Mouse (Mus musculus): ENCODE results near the gene Bcl2l11. TPM values are rescaled to one million over a fixed set of nuclear protein-coding genes. Genes with fewer than 3 reads are reported as not detected.

Bcl2l11 gene
- total RNA-seq, 2 experiments from 2014 or later, result 8.4 to 9.1 TPM

DNA sequence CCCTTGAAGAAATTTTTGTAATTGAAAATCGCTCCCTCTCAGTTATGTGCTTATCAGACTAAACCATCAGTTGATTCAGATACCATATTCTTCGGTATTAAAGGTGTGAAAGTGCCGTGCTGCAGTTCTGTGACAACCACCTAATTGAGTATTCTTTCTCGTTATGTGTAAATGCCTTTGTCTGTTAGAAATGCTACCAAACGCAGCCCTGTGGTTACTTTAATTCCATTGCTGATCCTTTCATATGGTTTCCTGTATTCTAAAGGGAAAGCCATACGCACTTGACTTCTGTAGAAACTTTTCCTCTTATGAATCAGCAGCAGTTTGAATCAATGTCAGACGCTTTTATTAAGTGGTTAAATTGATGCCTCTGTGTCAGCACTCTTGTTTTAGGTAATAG is 8.2 kb upstream of the Bcl2l11 start:
- intact Hi-C loops (cut with DNase I), result no loop called here
- Histone ChIP-seq H3K27ac (no peak overlapping the region), H3K4me3 (no peak overlapping the region)
- no peak for TF ChIP-seq CTCF (IDR thresholded peaks at IDR 0.05)
- no peak for DNase-seq (ENCODE audit: extremely low spot score in 1 of 2, low spot score in 2 of 2)

DNA sequence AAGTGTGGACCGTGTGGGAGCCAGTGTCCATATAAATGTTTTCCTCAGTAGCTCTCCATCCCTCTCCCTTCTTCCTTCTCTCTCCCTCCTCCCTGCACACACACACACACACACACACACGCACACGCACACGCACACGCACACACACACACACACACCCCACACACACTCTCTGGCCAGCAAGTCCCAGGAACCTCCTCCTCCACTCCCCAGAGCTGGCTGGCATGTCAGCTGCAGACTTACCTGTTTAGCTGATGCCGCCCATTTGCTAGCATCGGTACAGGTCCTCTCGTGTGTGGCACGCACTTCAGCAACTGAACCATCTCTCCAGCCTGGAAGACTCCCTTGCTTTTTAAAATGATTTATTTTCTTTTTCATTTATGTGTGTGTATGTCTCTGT is 6.9 kb upstream of the Bcl2l11 start:
- intact Hi-C loops (cut with DNase I), result no loop called here
- no peak overlapping the region for H3K4me3 ChIP-seq
- H3K27ac ChIP-seq, result no peak overlapping the region
- no peak for TF ChIP-seq CTCF (IDR thresholded peaks at IDR 0.05)
- DNase-seq (ENCODE audit: extremely low spot score in 1 of 2, low spot score in 2 of 2), result no peak

DNA sequence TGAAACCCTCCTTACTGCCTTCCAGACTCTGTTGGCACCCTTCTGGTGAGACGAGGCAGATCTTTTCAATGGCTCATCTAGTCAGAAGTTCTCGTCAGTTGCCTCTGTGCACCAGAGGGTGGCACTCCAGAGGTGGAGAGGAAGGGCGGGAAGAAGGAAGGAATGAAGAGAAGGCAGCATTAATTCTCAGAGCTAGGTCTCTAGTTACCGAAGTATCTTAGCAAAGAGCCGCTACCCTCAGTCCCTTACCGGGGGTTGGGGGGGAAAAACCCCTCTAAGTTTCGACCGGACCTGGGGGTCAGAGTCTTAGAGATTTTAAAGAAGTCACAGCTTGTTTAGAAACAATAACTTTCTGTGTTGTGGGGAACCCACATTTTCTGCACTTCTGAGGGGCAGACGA is 3.3 kb upstream of the Bcl2l11 start:
- intact Hi-C loops (cut with DNase I), result loop anchor here (1.0 to 10.0 kb wide), 4 partner anchors 182 to 451 kb away; no protein-coding TSS in a partner anchor
- TF ChIP-seq CTCF (IDR thresholded peaks at IDR 0.05), result peak; percentile 89
- DNase-seq (ENCODE audit: extremely low spot score in 1 of 2, low spot score in 2 of 2), result peak; percentile 57 to 64
- no peak overlapping the region for H3K4me3 ChIP-seq
- H3K27ac ChIP-seq, result no peak overlapping the region

DNA sequence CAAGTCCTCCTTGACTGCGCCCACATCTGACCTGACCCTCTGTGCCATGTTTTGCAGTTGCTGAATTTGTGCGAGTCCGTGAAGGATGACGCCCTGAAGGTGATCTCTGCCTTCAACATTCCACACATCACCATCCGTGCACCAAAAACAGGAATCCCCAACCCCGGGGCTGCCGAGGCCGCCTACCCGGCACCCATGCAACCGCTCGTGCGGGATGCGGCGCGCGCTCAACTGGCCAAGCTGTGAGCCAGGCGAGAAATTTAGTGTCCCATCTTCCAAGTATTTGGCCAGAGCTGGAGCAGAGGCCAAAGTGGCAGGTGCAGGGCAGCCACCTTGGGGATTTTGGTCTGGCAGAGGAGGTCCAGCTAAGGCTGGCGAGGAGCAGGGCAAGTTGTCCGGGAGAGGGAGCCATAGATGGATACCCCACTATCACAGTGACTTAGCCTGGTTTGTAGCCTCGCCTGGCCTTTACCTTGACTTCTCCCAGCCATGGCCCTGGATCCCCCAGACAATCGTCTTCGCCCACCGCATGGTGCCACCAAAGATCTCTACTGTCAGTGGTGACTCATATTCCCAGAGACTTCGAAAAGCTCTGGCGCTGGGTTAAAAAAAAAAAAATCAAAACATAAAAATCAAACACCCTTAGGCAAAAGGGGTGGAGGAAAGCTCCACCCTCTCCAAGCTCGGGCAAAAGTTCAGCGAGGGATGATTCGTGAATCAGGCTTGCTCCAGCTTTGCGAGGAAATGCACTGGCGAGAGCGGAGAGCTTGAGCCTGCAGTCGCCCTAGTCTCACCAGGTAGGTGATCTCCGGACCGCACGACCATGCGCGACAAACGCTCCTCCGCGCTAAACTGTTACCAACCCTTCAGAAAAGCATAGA is 2.7 kb upstream of the Bcl2l11 start:
- TF ChIP-seq CTCF (IDR thresholded peaks at IDR 0.05), result peak; percentile 21; the same call in 1 of the 2 replicates
- H3K27ac ChIP-seq, result no peak overlapping the region
- H3K4me3 ChIP-seq, result peak overlapping the region; percentile 28
- no peak for DNase-seq (ENCODE audit: extremely low spot score in 1 of 2, low spot score in 2 of 2)
- intact Hi-C loops (cut with DNase I), result loop anchor here (1.0 to 10.0 kb wide), 4 partner anchors 182 to 450 kb away; no protein-coding TSS in a partner anchor

DNA sequence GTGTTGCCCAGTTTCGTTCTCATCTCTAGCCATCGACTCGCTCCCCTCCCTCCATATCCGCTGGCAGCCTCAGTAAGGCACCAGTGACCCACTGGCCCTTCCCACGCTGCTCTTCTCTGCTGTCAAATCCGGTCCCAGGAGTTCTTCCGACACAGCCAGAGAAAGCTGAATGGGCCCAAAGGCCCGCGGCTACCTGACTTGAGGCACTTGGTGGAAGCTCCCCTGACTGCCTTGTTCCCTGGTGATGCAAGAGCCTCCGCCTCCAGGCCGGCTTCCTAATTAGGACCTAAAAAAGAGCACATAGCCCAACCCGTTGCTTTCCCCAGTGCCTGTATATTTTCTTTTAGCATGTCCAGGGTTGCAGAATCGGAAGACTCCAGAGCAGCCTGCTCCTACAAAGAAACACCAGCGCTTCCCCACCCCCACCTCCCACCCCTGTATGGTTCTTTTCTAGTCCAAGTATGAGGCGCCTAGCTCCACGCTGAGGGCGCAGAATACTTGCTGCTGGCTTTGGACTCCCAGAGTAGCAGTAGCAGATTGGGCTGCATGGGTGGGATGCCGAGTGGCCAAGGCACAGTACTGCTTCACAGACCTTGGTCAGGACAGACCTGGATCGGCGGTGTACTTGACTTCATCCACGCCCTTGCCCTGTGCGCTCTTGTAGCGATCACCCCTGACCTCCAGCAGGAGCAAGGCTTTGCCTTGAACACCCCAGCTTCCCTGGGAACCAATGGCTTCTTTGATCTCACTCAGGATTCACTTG is 1.7 kb upstream of the Bcl2l11 start:
- H3K4me3 ChIP-seq, result peak overlapping the region; percentile 28
- intact Hi-C loops (cut with DNase I), result loop anchor here (2.0 to 10.0 kb wide), 2 partner anchors 181 to 235 kb away; no protein-coding TSS in a partner anchor
- DNase-seq (ENCODE audit: extremely low spot score in 1 of 2, low spot score in 2 of 2), result peak in 1 of 2 experiments; percentile 27
- no peak overlapping the region for H3K27ac ChIP-seq
- TF ChIP-seq CTCF (IDR thresholded peaks at IDR 0.05), result no peak

DNA sequence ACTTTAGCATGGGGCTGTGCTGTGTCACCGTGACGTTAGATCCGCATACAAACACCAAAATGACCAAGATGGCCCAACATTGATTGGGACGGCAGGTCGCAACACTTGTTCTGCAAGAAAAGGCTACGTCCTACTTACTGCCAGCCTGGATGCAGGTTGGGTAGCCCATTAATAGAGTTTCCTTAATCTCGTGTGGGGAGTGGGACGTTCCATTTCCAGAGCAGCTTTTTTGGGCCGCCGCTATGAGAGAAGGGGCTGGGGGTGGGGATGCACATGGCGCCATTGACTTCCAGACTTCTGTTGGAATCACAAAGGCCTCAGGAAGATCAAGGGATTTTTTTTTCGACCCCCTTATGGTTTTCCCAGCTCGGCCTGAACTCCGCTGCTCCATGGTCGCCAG is 1.1 kb upstream of the Bcl2l11 start:
- intact Hi-C loops (cut with DNase I), result loop anchor here (10.0 kb wide), 1 partner anchor 180 kb away; no protein-coding TSS in a partner anchor
- peak overlapping the region; percentile 63 for H3K4me3 ChIP-seq
- TF ChIP-seq CTCF (IDR thresholded peaks at IDR 0.05), result no peak

DNA sequence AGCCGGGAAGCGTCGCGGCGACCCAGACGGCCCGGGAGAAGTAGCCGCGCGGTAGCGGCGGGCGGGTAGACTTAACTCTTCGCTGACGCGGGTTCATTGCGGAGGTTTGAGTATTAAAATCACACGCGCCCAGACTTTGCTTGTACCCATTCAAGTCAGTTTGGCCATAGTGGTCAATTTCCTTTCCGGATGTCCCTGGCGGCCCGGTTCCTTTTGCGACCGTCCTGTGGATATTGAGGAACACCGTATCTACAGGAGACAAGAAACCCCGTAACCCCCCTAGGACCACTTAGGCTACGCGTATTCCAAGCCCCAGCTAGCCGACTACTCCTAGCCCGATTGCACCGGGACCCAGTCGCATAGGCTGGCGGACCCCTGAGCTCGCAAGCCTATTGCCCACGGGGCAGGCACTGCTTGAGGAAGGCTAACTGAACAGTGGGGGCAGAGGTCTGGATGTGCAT is 783 bp downstream of the Bcl2l11 start:
- TF ChIP-seq CTCF (IDR thresholded peaks at IDR 0.05), result no peak
- DNase-seq (ENCODE audit: extremely low spot score in 1 of 2, low spot score in 2 of 2), result no peak
- intact Hi-C loops (cut with DNase I), result loop anchor here (10.0 kb wide), 1 partner anchor 178 kb away; no protein-coding TSS in a partner anchor
- Histone ChIP-seq H3K27ac (peak overlapping the region; percentile 66; the same call in 1 of the 2 replicates), H3K4me3 (peak overlapping the region; percentile 63)

More for the DNA sequence above, 1.1 kb upstream of the Bcl2l11 start:
- DNase-seq (ENCODE audit: extremely low spot score in 1 of 2, low spot score in 2 of 2), result no peak
- H3K27ac ChIP-seq, result no peak overlapping the region

DNA sequence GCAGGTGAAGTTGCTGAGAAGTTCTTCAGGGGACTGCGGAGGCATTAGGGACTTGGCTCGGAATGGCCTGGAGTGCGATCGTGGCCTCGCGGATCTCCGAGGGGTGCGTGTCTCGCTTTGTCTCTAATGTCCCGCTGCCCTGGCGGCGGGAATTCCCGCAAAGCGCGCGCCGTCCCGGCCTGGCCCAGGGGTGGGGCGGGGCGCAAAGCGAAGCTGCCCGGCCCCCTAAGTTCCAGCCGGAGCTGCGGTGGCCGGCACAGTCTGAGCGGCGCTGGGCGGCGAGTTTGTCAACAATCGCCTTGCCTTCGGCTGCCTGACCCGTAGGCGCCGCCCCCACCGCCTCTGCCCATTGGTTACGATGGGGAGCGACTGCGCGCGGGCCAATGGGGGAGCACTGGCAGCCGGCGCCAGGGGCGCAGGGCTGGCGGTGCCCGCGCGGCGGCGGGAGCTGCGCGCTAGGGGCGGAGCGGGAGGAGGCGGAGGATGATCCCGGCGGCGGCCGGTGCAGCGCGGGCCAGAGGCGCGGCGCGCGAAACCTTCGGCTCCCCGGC is 1.4 kb downstream of the Bcl2l11 start:
- Histone ChIP-seq H3K4me3 (peak overlapping the region; percentile 63), H3K27ac (peak overlapping the region; percentile 66)
- peak; percentile 84 to 88 for DNase-seq (ENCODE audit: extremely low spot score in 1 of 2, low spot score in 2 of 2)
- intact Hi-C loops (cut with DNase I), result loop anchor here (10.0 kb wide), 1 partner anchor 178 kb away; no protein-coding TSS in a partner anchor
- TF ChIP-seq CTCF (IDR thresholded peaks at IDR 0.05), result peak; percentile 31

DNA sequence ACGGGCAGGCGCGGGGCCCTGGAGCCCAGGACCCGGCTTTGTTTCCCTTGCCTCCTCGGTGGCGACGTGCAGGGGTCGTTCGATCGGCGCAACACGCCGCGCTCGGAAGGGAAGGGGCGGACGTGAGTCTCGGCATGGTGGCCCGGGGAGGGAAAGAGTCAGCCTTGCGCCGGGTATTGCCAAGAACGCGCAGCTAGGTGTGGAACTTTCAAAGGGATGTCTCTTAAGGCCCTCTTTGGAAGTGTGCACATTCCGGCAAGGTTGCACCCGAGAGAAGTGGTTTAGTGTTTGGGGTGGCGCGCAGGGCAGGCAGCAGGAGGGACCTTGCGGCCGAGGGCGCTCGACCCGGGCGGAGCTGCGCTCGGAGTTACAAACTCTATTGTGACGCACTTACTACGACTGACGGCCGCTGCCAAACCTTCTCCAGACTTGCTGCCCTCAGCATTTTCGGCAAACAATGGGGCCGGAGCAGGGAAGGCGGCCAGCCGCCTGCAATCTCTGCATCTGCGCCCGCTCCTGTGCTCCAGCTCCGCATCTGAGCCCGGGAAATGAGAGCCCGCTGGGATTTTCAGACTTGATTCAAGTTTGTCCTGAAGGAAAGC is 2.0 kb downstream of the Bcl2l11 start:
- DNase-seq (ENCODE audit: extremely low spot score in 1 of 2, low spot score in 2 of 2), result peak; percentile 29 to 57
- H3K27ac ChIP-seq, result peak overlapping the region; percentile 66
- peak overlapping the region; percentile 63 for H3K4me3 ChIP-seq
- no peak for TF ChIP-seq CTCF (IDR thresholded peaks at IDR 0.05)
- intact Hi-C loops (cut with DNase I), result loop anchor here (10.0 kb wide), 1 partner anchor 177 kb away; no protein-coding TSS in a partner anchor

DNA sequence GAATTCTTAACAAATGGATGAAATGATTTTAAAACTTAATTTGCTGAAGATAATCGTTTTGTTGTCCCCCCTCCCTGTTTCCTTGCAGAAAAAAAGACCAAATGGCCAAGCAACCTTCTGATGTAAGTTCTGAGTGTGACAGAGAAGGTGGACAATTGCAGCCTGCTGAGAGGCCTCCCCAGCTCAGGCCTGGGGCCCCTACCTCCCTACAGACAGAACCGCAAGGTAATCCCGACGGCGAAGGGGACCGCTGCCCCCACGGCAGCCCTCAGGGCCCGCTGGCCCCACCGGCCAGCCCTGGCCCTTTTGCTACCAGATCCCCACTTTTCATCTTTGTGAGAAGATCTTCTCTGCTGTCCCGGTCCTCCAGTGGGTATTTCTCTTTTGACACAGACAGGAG is 2.7 kb downstream of the Bcl2l11 start:
- intact Hi-C loops (cut with DNase I), result loop anchor here (10.0 kb wide), 1 partner anchor 176 kb away; no protein-coding TSS in a partner anchor
- no peak for DNase-seq (ENCODE audit: extremely low spot score in 1 of 2, low spot score in 2 of 2)
- H3K4me3 ChIP-seq, result peak overlapping the region; percentile 63; the same call in 1 of the 2 replicates
- no peak for TF ChIP-seq CTCF (IDR thresholded peaks at IDR 0.05)
- H3K27ac ChIP-seq, result no peak overlapping the region

DNA sequence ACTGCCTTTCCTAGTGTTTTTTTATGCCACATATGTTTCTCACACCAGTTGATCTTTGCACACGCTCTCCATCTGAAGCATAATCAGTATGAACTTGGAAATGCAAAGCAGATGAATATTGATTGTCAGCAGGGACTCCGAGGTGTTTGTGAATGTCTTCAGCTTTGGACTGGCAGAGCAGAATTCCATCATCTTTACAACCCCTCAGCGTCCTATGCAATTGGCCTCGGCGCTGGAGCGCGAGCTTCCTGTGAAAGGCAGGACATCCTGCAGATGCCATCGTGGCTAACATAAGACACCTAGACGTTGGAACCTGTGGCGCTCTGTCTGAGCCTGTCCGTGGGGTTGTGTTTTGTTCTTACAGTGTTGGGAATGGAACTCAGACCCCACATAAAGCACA is 5.7 kb downstream of the Bcl2l11 start:
- Histone ChIP-seq H3K27ac (no peak overlapping the region), H3K4me3 (no peak overlapping the region)
- TF ChIP-seq CTCF (IDR thresholded peaks at IDR 0.05), result no peak
- DNase-seq (ENCODE audit: extremely low spot score in 1 of 2, low spot score in 2 of 2), result no peak
- intact Hi-C loops (cut with DNase I), result no loop called here

Data from left cerebral cortex, adult 2 months (tissue).